Mouse (Mus musculus): ENCODE results near the gene Fam107a.
A peak's percentile ranks its signal among the peaks of the same experiment; 100 is the strongest.

Fam107a gene

GRCm38 (mm10) chr14:8256881-8257280 is 60.9 kb downstream of the Fam107a start:
- no peak for DNase-seq (ENCODE audit: extremely low spot score)

- DNase-seq (ENCODE audit: extremely low spot score), result no peak
These were observed 61.8 kb downstream of the Fam107a start for GRCm38 (mm10) chr14:8256072-8256471.

GRCm38 (mm10) chr14:8255076-8255729 is 62.6 kb downstream of the Fam107a start:
- DNase-seq (ENCODE audit: extremely low spot score), result peak; percentile 24

- no peak for DNase-seq (ENCODE audit: extremely low spot score)
These were observed 66.4 kb downstream of the Fam107a start for GRCm38 (mm10) chr14:8251330-8251885.

- DNase-seq (ENCODE audit: extremely low spot score), result no peak
These were observed 67.5 kb downstream of the Fam107a start for GRCm38 (mm10) chr14:8250141-8250871.

- DNase-seq (ENCODE audit: extremely low spot score), result no peak
These were observed 68.6 kb downstream of the Fam107a start for GRCm38 (mm10) chr14:8249206-8249605.

- DNase-seq (ENCODE audit: extremely low spot score), result no peak
These were observed 70.9 kb downstream of the Fam107a start for GRCm38 (mm10) chr14:8246878-8247277.

Measured in embryo, embryonic 9.5 days (tissue).